Mouse (Mus musculus): ENCODE results near the gene Kank1. TPM values are rescaled to one million over a fixed set of nuclear protein-coding genes. Genes with fewer than 3 reads are reported as not detected.

The Kank1 gene
- total RNA-seq, 1 experiment from 2014 or later, result not detected

DNA sequence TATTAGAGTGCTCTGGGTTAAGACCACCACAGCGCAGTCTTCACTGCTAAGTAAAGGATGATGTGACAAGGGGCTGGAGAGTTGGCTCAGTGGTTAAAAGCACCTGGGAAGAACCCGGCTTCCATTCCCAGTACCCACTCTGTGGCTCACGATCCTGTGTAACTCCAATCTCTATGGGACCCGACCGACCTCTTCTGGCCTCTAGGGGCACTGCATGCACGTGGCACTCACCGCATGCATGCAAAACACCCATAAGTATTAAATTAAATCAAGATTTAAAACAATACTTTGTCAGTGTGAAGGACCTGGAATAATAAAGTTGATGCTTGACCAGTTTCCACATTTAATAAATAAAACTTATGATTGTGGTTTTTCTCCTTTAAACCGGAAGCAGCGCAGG, 69.5 kb downstream of the Kank1 start:
- ATAC-seq (replicated peaks; ENCODE audit: low read depth, poor library complexity, severe bottlenecking), result peak; percentile 66

DNA sequence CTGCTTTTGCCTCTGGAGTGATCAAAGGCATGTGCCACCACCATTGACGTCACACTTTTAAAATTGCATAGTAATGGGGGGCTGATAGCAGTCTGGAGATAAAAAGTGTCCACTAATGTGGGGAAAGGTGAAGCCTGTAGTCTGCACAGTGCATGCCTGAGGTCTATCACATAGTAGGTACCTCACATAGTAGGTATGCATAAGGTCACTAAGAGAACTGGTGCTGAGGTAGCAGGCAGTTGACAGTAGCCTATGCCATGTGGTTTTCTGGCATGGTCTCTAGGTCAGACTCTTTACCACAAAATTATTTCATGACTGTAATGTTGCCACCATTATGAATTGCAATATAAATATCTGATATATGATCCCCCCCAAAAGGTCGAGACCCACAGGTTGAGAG, 71.4 kb downstream of the Kank1 start:
- ATAC-seq (replicated peaks; ENCODE audit: low read depth, poor library complexity, severe bottlenecking), result no peak

DNA sequence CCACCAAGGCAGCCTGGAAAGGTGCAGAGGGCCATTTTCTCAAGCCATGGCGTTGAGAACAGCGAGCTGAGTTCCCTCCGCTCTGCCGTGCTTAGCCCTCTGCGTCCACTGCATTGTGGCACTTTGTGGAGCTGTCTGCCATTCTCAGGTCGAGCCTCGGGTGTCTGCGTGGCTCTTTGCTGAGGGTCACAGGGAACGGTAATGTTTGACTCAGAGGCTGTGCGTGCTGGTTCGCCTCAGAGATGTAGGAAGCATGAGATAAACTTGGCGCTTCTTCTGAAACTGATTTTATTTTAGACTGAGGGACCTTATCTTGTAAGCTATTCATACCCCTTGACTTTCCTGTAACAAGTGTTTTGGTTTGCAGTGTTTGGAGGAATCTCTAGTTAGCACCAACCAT, 72.0 kb downstream of the Kank1 start:
- ATAC-seq (replicated peaks; ENCODE audit: low read depth, poor library complexity, severe bottlenecking), result no peak

DNA sequence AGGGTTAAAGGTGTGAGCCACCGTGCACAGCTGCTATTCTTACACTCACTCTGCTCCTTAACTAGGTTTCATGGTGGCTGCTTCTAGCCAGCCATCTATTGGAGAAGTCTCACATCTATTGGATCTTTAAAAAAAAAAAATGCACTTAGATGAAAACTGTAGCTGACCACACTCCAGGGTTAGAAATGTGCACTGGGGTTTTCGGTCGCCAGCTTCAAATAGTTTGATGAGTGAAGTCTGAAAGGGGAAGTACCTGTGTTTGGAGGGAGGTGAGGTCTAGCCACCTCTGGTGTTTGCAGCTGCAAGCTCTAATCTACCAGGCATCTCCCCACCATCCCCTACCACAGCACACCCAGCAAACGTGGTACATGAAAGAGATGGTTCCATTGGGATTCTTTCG, 74.2 kb downstream of the Kank1 start:
- no peak for ATAC-seq (replicated peaks; ENCODE audit: low read depth, poor library complexity, severe bottlenecking)

DNA sequence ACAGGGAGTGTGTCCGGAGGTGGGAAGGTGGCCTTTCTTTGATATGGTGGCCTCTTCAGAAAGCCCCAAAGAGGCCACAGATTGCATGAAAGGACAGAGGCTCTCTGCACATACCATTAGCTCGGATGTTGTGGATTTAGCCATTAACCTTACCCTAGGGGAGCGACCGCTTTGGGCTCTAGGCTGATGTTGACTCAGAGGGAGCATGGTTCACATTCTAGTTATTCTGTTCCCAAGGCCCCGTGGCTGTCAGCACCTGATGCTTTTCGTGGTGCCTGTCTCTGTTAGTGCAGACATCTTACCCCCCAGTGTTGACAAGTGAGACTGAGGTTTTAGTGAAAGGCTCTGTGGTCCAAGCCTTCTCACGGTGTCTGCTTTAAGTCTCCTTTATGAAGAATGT, 74.9 kb downstream of the Kank1 start:
- ATAC-seq (replicated peaks; ENCODE audit: low read depth, poor library complexity, severe bottlenecking), result no peak

DNA sequence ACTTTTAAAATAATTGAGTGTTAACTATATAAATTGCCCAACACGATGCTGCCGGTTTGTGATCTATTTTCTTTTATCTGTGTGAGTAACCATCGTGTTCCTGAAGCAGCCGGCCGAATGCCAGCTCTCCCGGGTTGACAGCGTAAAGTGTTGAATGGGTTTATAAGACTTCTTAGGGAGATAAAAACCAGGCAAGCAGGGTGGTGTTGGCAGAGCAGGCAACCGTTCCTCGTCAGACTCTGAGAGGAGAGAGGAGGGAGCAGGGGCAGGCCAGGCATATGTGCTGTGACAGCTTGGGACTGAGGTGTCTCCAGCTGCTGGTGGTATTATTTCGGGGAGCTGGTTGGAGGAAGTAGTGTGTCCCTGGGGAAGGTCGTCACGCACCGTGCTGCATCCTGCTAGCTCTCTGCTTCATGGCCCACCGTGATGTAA, 78.7 kb downstream of the Kank1 start:
- ATAC-seq (replicated peaks; ENCODE audit: low read depth, poor library complexity, severe bottlenecking), result no peak

DNA sequence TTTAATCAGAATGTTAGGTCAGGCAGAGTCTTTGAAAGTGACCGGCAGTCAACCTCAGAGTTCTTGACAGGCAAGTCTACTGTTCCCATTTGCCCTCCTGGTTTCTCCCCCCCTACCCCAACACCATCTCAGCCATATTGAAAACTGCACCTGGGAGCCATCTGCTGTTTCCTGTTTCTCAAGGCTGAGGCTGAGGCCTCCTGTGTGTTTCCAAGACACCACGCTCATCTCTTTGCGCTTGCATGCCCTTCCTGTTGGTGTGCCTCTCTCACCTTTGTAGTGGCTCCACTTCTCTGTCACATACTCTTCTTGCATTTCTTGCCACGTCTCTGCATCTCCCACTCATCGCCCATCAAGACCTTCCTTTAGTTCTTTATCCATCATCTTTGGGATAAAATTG, 79.2 kb downstream of the Kank1 start:
- no peak for ATAC-seq (replicated peaks; ENCODE audit: low read depth, poor library complexity, severe bottlenecking)

DNA sequence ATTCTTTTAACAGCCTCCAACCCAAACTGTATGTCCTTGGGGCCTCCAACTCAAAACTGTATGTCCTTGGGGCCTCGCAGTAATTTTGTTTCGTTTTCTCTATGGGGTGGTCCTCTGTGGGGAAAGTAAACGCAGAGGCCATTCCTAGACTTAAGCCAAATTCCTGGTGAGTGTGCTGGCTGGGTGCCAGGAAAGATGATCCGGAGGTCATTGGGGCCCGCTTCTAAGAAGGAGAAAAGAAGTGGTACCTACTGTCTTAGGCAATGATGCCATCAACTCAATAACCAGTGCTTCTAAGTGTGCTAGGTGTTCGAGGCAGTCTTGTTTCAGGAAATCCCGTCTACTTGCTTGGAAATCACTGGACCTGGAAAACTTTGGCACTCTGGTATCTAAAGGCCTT, 87.5 kb downstream of the Kank1 start:
- no peak for ATAC-seq (replicated peaks; ENCODE audit: low read depth, poor library complexity, severe bottlenecking)

DNA sequence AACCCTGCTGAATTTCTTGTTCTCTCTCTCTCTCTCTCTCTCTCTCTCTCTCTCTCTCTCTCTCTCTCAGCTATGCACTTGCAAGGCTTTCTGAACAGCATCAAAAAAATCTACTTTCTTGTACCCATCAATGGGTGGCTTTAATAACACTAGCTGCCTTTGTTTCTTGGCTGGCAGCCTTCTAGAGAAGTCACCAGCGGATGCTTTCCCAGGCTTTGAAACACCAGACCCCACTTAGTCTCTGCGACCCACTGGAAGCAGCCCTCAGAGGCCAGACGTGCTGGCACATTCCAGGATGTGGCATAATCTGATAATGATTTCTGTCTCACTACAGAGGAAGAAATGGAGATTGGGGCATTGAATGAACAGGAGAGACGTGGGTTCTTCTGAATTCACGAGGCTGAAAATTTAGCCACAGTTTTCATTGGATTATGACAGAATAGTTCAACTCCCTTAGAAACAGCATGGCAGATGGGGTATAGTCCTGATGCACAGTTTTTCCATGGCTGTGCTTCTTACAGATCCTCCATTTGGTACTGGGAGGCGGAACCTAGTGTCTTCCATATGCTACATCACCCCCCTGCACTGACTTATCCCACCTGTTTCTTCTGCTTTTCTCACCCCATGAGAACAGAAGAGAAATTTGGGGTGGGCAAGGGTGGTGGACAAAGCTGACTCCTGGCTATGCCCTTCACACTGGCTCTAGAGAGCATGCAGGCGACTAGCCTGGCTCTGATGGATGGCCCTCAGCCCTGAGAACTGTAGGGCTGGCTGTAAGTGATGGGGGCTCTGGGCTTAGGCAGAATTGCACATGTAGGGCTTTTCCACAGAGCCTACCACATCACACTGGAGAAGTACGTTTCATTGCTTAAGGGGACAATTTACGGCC, 88.6 kb downstream of the Kank1 start:
- ATAC-seq (replicated peaks; ENCODE audit: low read depth, poor library complexity, severe bottlenecking), result peak; percentile 62; the same call in 1 of the 2 replicates

DNA sequence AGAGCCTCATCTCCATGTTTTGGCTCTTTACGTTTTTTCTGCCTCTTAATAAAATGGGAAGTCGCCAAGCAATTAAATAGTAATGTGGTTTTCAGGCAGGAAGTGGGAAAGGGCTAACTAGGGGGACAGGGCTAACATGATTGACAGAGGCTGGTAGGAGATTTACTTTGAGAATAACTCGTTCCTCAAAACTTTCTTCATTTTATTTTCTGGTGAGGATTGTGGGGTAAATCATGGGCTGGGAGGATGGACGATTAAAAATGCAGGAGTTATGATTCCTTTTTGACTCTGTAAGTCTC, 89.2 kb downstream of the Kank1 start:
- ATAC-seq (replicated peaks; ENCODE audit: low read depth, poor library complexity, severe bottlenecking), result peak; percentile 72

DNA sequence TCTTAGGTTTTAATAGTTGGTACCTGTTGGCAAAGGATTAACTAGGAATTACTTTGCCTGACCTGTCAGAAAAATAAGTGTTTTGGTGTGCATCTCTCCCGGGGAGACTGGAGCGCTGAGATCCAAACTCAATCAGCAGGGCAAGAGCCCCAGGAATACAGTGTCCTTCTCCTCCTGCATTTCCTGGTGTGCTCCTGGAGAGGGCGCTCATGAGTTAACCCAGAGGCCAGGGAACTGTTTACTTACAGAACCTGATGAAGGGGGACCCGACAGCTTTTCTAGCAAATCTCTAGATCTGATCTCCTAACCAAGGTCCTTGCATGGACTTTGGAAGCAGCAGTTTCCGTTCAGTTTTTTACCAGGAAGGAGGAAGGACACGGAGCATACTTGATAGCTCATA, 90.9 kb downstream of the Kank1 start:
- ATAC-seq (replicated peaks; ENCODE audit: low read depth, poor library complexity, severe bottlenecking), result no peak

DNA sequence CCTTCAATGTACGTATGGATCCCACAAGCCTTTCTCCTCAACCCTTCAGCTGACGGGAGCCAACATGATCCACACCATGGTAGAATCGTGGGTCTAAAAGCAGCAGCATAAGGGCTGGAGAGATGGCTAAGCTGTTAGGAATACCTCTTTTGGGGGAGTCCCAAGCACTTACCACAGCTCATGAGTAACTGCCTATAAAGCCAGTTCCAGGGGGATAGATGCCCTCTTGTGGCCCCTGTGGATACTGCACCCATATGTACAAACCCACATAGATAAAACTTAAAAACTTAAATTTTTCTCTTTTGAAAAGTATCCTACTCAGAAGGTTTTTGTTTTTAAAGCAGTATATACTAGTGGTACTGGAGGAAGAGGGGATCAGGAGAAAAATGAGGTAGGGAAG, 97.6 kb downstream of the Kank1 start:
- ATAC-seq (replicated peaks; ENCODE audit: low read depth, poor library complexity, severe bottlenecking), result peak; percentile 74

DNA sequence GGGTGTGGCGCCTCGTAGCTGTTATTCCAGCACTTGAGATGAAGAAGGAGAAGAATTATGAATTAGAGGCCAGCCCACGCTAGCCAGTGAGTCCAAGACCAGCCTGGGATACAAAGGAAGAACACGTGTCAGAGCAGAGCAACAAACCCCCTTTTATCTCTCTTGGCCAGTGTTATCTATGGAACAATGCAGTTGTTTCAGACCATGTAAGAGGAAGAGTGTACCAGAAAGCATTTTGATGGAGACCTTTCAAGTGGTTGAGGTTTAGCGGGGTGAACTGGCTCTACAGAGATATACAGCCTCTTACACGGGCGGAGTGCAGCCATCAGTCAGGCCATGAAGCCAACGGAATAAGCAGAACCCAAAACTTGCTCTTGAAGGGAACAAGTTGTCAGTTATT, 100.0 kb downstream of the Kank1 start:
- no peak for ATAC-seq (replicated peaks; ENCODE audit: low read depth, poor library complexity, severe bottlenecking)

DNA sequence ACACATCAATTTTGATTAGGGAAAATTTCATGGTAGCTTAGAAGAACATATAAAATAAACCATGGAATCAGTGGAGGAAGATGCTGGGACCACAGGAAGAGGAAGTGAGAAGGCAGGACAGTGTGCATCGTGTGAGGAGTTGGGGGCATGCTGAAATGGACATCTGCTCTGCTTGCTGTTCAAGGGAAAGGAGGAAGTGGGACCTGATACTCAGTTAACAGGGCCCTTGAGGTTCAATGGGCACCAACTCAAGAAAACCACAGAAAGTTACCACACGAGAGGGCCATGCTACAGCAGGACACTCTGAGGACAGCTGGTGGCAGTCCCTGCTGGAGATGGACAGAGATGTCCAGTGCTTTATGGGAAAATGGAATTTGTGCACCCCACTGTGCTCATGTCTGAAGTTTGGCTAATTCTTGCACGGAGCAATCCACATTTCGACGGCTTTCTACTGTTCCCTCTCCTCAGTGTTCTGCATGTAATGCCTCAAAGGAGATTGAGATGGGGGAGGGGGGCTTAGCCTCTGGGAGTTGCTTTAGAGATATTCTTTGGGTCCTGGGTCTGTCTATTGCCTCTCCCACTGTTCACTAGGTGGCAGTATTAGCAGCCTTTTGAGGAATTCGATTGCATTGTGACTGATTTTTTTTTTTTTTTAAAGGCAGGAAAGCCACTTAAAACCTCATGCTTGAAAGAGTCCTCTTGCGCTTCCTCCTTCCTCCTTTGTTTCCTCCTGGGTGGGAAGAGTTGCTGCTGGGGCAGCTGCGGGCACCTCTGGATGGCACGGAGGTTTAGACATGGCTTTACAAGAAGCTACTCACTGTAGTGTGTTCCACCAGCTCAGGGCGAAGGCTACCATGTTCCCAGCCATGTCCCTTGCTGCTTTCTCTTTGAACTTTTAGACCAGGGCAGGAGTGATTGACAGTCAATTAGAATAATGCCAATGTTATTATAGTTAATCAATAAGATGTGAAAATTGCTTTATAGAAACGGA, 104.2 kb downstream of the Kank1 start:
- peak; percentile 92 for ATAC-seq (replicated peaks; ENCODE audit: low read depth, poor library complexity, severe bottlenecking)

DNA sequence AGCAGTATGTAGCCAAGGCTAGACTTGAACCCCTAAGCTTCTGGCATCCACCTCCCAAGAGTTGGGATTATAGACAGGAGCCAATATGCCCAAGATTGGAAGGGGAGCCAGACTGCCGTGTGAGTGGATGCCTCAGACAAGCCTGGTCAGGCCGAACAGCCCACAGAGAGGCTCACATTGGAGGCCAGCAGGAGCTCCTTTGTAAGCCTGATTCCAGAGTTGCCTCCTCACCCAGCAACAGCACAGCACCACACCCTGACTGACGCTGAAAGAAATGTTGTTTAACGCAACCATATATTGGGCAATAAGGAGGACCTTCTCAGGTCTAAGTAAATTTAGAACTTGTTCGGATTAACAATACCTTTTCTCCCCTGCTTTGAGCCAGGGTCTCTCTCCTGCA, 105.3 kb downstream of the Kank1 start:
- no peak for ATAC-seq (replicated peaks; ENCODE audit: low read depth, poor library complexity, severe bottlenecking)

DNA sequence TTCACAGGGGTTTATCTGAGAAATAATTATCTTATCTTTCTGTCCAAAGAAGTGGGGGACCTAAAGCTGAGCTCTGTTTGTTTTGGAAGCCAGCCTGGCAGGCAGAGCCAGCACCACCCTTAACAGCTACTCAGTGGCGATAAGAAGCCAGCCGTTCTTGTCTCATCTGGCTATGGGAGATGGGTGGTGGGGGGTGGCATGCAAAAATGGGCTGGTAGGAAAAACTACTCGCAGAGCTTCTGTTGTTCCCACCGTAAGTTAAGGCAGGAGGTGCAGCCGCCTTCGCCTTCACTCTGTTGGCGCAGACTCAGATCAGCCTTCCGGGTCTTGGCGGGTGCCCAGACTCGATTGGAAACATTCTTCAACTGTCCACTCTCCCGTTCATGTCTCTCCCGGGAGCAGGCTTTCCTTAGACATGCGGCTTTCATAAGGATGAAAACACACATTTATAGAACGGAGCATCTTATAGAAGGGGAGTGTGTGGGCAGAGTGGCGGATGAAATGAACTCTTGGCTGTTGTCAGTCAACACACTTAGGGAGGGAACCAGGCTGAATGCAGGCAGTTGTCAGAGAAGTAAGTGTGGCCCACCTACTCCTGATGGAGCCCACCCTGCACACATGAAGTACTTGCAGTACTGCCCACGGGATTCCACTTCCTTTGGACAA, 107.0 kb downstream of the Kank1 start:
- no peak for ATAC-seq (replicated peaks; ENCODE audit: low read depth, poor library complexity, severe bottlenecking)

DNA sequence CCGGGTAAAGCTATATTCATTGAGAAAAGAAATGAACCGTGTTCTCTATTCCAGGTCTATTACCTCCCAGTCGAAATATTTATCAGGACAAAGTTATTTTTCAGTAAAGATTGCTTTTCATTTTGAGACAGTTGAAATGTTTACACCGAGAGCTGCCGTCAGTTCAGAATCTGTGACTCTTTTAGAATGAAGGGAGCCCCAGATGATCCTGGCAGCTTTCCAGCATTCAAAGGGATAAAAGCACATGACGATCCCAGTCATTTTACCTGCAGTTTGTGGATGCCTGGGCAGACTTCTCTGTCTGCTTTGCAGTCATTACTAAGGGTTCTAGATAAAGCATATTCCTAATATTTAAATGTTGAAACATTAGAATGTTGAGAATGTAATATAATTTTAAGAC, 107.6 kb downstream of the Kank1 start:
- no peak for ATAC-seq (replicated peaks; ENCODE audit: low read depth, poor library complexity, severe bottlenecking)

DNA sequence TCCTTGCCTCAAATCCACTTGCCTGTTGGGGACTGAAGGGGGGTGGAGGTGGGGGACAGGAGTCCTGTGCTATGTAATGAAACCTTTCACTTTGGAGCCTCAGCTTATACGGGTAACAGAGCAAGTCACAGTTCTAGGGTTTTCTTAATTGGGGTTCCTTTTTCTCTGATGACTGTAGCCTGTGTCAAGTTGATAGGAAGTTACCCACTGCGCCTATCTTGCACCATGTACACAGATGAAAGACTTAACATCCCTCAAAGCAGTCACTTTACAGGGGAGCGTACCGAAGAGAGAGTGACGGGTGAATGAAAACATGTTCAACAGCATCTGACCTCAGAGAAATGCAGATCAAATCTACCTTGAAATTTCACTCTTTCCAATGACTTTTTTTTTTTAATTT, 109.2 kb downstream of the Kank1 start:
- no peak for ATAC-seq (replicated peaks; ENCODE audit: low read depth, poor library complexity, severe bottlenecking)

DNA sequence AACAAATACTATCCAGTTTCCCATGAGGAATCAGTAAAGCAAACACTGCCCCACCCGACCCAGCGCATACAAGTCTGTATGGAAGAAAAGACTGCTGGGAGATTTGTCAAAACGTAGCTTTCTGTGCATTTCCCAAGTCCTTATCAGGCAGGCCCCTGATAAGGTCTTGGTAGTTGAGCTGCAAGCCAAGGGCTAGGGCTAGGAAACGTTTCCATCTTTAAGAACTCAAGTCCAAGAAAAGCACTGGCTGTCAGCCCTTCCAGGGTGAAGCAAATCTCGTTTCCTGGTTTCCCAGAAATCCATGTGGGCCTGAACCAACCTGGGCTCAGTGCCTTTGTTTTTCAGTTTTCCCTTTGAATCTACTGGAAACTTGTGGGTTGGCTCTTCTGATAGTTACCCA, 110.7 kb downstream of the Kank1 start:
- ATAC-seq (replicated peaks; ENCODE audit: low read depth, poor library complexity, severe bottlenecking), result no peak

DNA sequence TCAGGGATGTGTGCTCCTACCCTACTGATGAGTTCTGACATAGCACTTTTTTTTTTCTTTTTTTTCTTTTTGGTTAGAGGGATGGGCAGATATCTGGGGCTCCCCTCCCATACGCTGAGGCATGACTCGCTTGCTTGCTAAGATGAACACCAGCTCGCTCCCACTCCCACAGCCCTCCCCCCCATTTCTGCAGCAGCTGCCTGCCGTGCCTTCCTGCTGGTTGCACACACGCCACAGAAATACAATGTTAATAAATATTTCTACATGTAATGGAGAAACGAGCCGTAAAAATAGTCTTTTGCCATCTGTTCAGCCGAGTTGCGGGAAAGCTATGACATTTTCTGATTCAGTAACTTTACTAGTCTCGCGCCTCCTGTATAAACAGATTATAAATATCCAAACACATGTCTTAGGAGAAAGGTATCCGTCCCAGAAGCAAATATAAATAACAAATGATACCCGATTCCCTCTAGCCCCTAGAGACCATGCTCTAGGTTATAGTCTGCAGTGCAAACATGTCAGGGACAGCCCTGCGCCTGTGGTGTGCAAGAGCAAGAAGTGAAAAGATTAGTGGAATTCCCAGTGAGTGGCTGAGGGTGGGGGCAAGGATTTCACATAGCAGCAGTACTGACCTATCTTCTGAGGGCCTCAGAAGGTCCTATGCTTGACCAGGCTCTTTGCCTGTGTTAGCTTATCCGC, 114.6 kb downstream of the Kank1 start:
- no peak for ATAC-seq (replicated peaks; ENCODE audit: low read depth, poor library complexity, severe bottlenecking)

Data from common myeloid progenitor, adult 5-6 weeks (primary cell).